ENCODE assay signal across 27 mouse cellular contexts in the genomic region with DNA sequence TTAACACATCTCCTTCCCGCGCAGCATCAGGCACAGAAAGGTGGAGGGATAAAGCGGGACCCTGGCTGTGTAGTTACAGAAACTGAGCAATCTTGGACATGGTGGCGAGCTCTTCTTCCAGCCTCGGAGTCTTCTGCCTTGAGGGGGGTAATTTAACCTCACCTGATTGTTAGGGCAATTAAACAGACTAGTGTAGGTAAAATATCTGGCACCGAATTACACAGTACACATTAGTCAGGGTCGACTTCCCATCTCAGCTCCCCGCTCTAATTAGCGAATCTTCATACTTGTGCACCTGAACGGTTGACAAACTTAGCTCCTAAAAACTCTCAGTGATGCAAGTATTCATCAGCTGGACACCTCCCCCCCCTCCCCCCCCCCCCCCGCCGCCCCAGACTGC.
DNase-seq lines count a peak whose midpoint lies in the region; ATAC-seq and TF ChIP-seq lines count a peak whose summit lies in the region.
"Had no signal": no experiment of that assay in that cellular context is flagged by ENCODE, and none has a peak within 500 bp of the region (broad histone marks: within the 10 kb centered on the region; RNA-seq: fewer than 3 reads in every experiment).

No protein-coding gene starts in this region.

- no peaks in the 10 kb centered on the region for H3K9me3 ChIP-seq in hindbrain, embryonic 13.5 days
- H3K9me3 ChIP-seq in hindbrain, embryonic 12.5 days (replicated peaks) = no peaks in the 10 kb centered on the region
- H3K9me3 ChIP-seq in kidney, embryonic 16.5 days (ENCODE audit: low read length) = no peaks in the 10 kb centered on the region
- no peaks in the 10 kb centered on the region for H3K9me3 ChIP-seq in E14TG2a.4 (ENCODE audit: low read length)
- H3K9me3 ChIP-seq in neural tube, embryonic 14.5 days (ENCODE audit: control insufficient read depth, low read length) = no peaks in the 10 kb centered on the region
- no peaks in the 10 kb centered on the region for H3K9me3 ChIP-seq in heart, embryonic 12.5 days (replicated peaks)
- H3K9me3 ChIP-seq: embryonic facial prominence, embryonic 12.5 days; embryonic facial prominence, embryonic 15.5 days; heart, embryonic 15.5 days; hindbrain, embryonic 10.5 days; hindbrain, embryonic 15.5 days had no signal

- H3K4me3 ChIP-seq in hindbrain, embryonic 13.5 days = no peak overlapping the region
- H3K4me3 ChIP-seq in hindbrain, embryonic 12.5 days = no peak overlapping the region
- H3K4me3 ChIP-seq in kidney, embryonic 16.5 days (ENCODE audit: low read length) = no peak overlapping the region
- peak overlapping the region; percentile 43; the same call in 1 of the 2 replicates for H3K4me3 ChIP-seq in E14TG2a.4 (replicated peaks; ENCODE audit: low read length)
- H3K4me3 ChIP-seq in neural tube, embryonic 14.5 days (ENCODE audit: low read depth, low read length) = no peak overlapping the region
- no peak overlapping the region for H3K4me3 ChIP-seq in heart, embryonic 12.5 days
- H3K4me3 ChIP-seq: embryonic facial prominence, embryonic 12.5 days; embryonic facial prominence, embryonic 15.5 days; gastrocnemius, adult 2 months; heart, embryonic 15.5 days; hindbrain, embryonic 10.5 days; hindbrain, embryonic 15.5 days had no signal

- no peak for TF ChIP-seq CTCF in E14TG2a.4 (conservative IDR thresholded peaks at IDR 0.05; ENCODE audit: low read length)

- H3K27me3 ChIP-seq in hindbrain, embryonic 13.5 days = no peaks in the 10 kb centered on the region
- H3K27me3 ChIP-seq in hindbrain, embryonic 12.5 days = no peaks in the 10 kb centered on the region
- H3K27me3 ChIP-seq in kidney, embryonic 16.5 days (ENCODE audit: insufficient read depth, low read length) = no peaks in the 10 kb centered on the region; the same call in 1 of the 2 replicates
- no peaks in the 10 kb centered on the region for H3K27me3 ChIP-seq in E14TG2a.4 (ENCODE audit: insufficient read depth, low read length)
- H3K27me3 ChIP-seq in neural tube, embryonic 14.5 days (ENCODE audit: control insufficient read depth, insufficient read depth, low read length) = no peaks in the 10 kb centered on the region
- no peaks in the 10 kb centered on the region for H3K27me3 ChIP-seq in heart, embryonic 12.5 days (replicated peaks)
- H3K27me3 ChIP-seq: embryonic facial prominence, embryonic 12.5 days; embryonic facial prominence, embryonic 15.5 days; heart, embryonic 15.5 days; hindbrain, embryonic 15.5 days had no signal

- no peaks in the 10 kb centered on the region for H3K36me3 ChIP-seq in hindbrain, embryonic 13.5 days
- H3K36me3 ChIP-seq in hindbrain, embryonic 12.5 days = no peaks in the 10 kb centered on the region
- no peaks in the 10 kb centered on the region for H3K36me3 ChIP-seq in kidney, embryonic 16.5 days (ENCODE audit: insufficient read depth, low read length)
- no peaks in the 10 kb centered on the region for H3K36me3 ChIP-seq in E14TG2a.4 (ENCODE audit: insufficient read depth, low read length)
- no peaks in the 10 kb centered on the region for H3K36me3 ChIP-seq in neural tube, embryonic 14.5 days (ENCODE audit: control insufficient read depth, insufficient read depth, low read length)
- no peaks in the 10 kb centered on the region for H3K36me3 ChIP-seq in heart, embryonic 12.5 days
- H3K36me3 ChIP-seq: embryonic facial prominence, embryonic 12.5 days; embryonic facial prominence, embryonic 15.5 days; heart, embryonic 15.5 days; hindbrain, embryonic 10.5 days; hindbrain, embryonic 15.5 days had no signal

- peak; percentile 43; the same call in 1 of the 2 replicates for ATAC-seq in hindbrain, embryonic 13.5 days (ENCODE audit: low FRiP score)
- no peak for ATAC-seq in hindbrain, embryonic 12.5 days (ENCODE audit: low FRiP score)
- ATAC-seq in kidney, embryonic 16.5 days (ENCODE audit: low FRiP score, low TSS enrichment) = peak; percentile 54
- 0 out of 2 replicates have a peak, but pooled peaks have one; percentile 56 for ATAC-seq in neural tube, embryonic 14.5 days (ENCODE audit: low read depth)
- no peak for ATAC-seq in heart, embryonic 12.5 days (ENCODE audit: insufficient number of reproducible peaks, low FRiP score)
- ATAC-seq: activated CD4-positive, CD25-positive, alpha-beta regulatory T cell, adult 4 months; forebrain, embryonic 14.5 days; forebrain, postnatal 0 days had no signal

- H3K4me1 ChIP-seq in hindbrain, embryonic 13.5 days (replicated peaks) = peaks cover 27% of the 10 kb centered on the region
- H3K4me1 ChIP-seq in hindbrain, embryonic 12.5 days = peaks cover 2% of the 10 kb centered on the region; the same call in 1 of the 2 replicates
- H3K4me1 ChIP-seq in kidney, embryonic 16.5 days (ENCODE audit: insufficient read depth, low read length) = no peaks in the 10 kb centered on the region
- H3K4me1 ChIP-seq in E14TG2a.4 (replicated peaks; ENCODE audit: low read depth, low read length) = peaks cover 6% of the 10 kb centered on the region; the same call in 1 of the 2 replicates
- H3K4me1 ChIP-seq in neural tube, embryonic 14.5 days (ENCODE audit: control insufficient read depth, insufficient read depth, low read length) = peaks cover 9% of the 10 kb centered on the region; the same call in 1 of the 2 replicates
- H3K4me1 ChIP-seq in heart, embryonic 12.5 days (replicated peaks) = peaks cover 7% of the 10 kb centered on the region; the same call in 1 of the 2 replicates
- H3K4me1 ChIP-seq: embryonic facial prominence, embryonic 12.5 days; embryonic facial prominence, embryonic 15.5 days had no signal

- no peak overlapping the region for H3K27ac ChIP-seq in hindbrain, embryonic 13.5 days
- H3K27ac ChIP-seq in hindbrain, embryonic 12.5 days = no peak overlapping the region
- H3K27ac ChIP-seq in kidney, embryonic 16.5 days (ENCODE audit: low read length) = no peak overlapping the region
- H3K27ac ChIP-seq in neural tube, embryonic 14.5 days (ENCODE audit: low read depth, low read length) = no peak overlapping the region
- H3K27ac ChIP-seq in heart, embryonic 12.5 days (ENCODE audit: poor library complexity, severe bottlenecking) = no peak overlapping the region
- H3K27ac ChIP-seq: embryonic facial prominence, embryonic 12.5 days; embryonic facial prominence, embryonic 15.5 days; gastrocnemius, adult 2 months; heart, embryonic 15.5 days; hindbrain, embryonic 10.5 days; hindbrain, embryonic 15.5 days had no signal

- no peak overlapping the region for H3K4me2 ChIP-seq in hindbrain, embryonic 13.5 days
- H3K4me2 ChIP-seq in hindbrain, embryonic 12.5 days (replicated peaks) = no peak overlapping the region
- no peak overlapping the region for H3K4me2 ChIP-seq in kidney, embryonic 16.5 days (replicated peaks; ENCODE audit: low read depth, low read length)
- H3K4me2 ChIP-seq in neural tube, embryonic 14.5 days (ENCODE audit: low read depth, low read length) = no peak overlapping the region
- H3K4me2 ChIP-seq in heart, embryonic 12.5 days = no peak overlapping the region
- H3K4me2 ChIP-seq: embryonic facial prominence, embryonic 12.5 days; embryonic facial prominence, embryonic 15.5 days; heart, embryonic 11.5 days; heart, embryonic 15.5 days; hindbrain, embryonic 15.5 days had no signal

- H3K9ac ChIP-seq in hindbrain, embryonic 13.5 days = no peak overlapping the region
- no peak overlapping the region for H3K9ac ChIP-seq in hindbrain, embryonic 12.5 days
- H3K9ac ChIP-seq in kidney, embryonic 16.5 days (replicated peaks; ENCODE audit: low read length) = no peak overlapping the region
- H3K9ac ChIP-seq in neural tube, embryonic 14.5 days (replicated peaks; ENCODE audit: low read depth, low read length) = no peak overlapping the region
- no peak overlapping the region for H3K9ac ChIP-seq in heart, embryonic 12.5 days
- H3K9ac ChIP-seq: embryonic facial prominence, embryonic 12.5 days; embryonic facial prominence, embryonic 15.5 days; forebrain, postnatal 0 days; heart, embryonic 15.5 days; hindbrain, embryonic 15.5 days had no signal

- 67% methylated on average over 10 of the region's 12 CpGs for WGBS in hindbrain, embryonic 13.5 days
- WGBS in hindbrain, embryonic 12.5 days = 69% methylated on average over 10 of the region's 12 CpGs
- WGBS in kidney, embryonic 16.5 days = 56% methylated on average over 10 of the region's 12 CpGs
- 65% methylated on average over 10 of the region's 12 CpGs for WGBS in neural tube, embryonic 14.5 days
- WGBS in heart, embryonic 12.5 days = 75% methylated on average over 10 of the region's 12 CpGs

- no peak for DNase-seq in kidney, adult 8-10 months
- DNase-seq in cerebellum, adult 18-20 months = no peak
- DNase-seq: adrenal gland, adult 8-10 months; adrenal gland, postnatal 25 days; cerebellum, adult 11-12 months; cerebellum, adult 9-11 months; cerebellum, postnatal 25 days; forebrain, postnatal 0 days; gastrocnemius, adult 2 months; gastrocnemius, postnatal 14 days; heart, adult 11 months; heart, postnatal 10 days; heart, postnatal 36 days had no signal

Comparison
In these comparisons a context has a peak if more than half of its experiments do, and no peak if none do; other contexts are left out.
1. ATAC-seq: peak in hindbrain, embryonic 13.5 days (single experiment), kidney, embryonic 16.5 days (single experiment) and neural tube, embryonic 14.5 days (single experiment); none in hindbrain, embryonic 12.5 days (single experiment) and heart, embryonic 12.5 days (single experiment).